Mouse (Mus musculus) cortical plate, adult 2 months (tissue): Measurements from ENCODE around the gene Serinc4.

Experiments used
- CTCF ChIP-seq: fragments of 200-500 bp; IDR thresholded peaks from 2 replicates; pipeline ENCODE4 v1.5.1; 2011; ENCODE audit warnings: mild to moderate bottlenecking, control low read depth, low read length; ENCODE audit not compliant: insufficient read depth; ENCODE audit errors: extremely low read depth
- POLR2A ChIP-seq: fragments of 200-500 bp; IDR thresholded peaks from 2 replicates; pipeline ENCODE4 v1.6.1; 2011; ENCODE audit warnings: mild to moderate bottlenecking, low read length, control low read depth; ENCODE audit not compliant: insufficient read depth; ENCODE audit errors: extremely low read depth

GRCm38 (mm10) chr2:121423166-121423565 lies 33.4 kb downstream of the Serinc4 start:
- no peak for TF ChIP-seq POLR2A
- no peak for TF ChIP-seq CTCF
